Mouse (Mus musculus) liver, adult 2 months (tissue): ENCODE results near the gene Prune1. TPM values are rescaled to one million over a fixed set of nuclear protein-coding genes. Genes with fewer than 3 reads are reported as not detected.

ENCODE experiments used
- DNase-seq: peaks from one replicate; pipeline ENCODE4 v3.0.0-alpha.2; 2011; ENCODE audit warnings: low read depth, low spot score; ENCODE audit errors: extremely low read depth
- H3K27ac ChIP-seq: fragments of 200-500 bp; replicated peaks from 2 replicates; pipeline ENCODE4 v1.5.1; 2012; ENCODE audit warnings: low read depth, mild to moderate bottlenecking, control low read depth, inconsistent platforms, low read length; ENCODE audit not compliant: insufficient read depth
- H3K27me3 ChIP-seq: fragments of 200-500 bp; 2 replicates; pipeline ENCODE4 v1.6.1; 2012; ENCODE audit warnings: mild to moderate bottlenecking, moderate library complexity, low read length, inconsistent platforms; ENCODE audit not compliant: control insufficient read depth, insufficient read depth
- H3K36me3 ChIP-seq: fragments of 200-500 bp; 2 replicates; pipeline ENCODE4 v1.6.1; 2012; ENCODE audit warnings: low read length, inconsistent platforms; ENCODE audit not compliant: control insufficient read depth, insufficient read depth
- H3K4me1 ChIP-seq: fragments of 200-500 bp; 2 replicates; pipeline ENCODE4 v1.6.1; 2011; ENCODE audit warnings: low read length; ENCODE audit not compliant: control insufficient read depth, insufficient read depth
- H3K4me3 ChIP-seq: fragments of 200-500 bp; 2 replicates; pipeline ENCODE4 v1.5.1; 2011; ENCODE audit warnings: low read depth, mild to moderate bottlenecking, control low read depth, low read length, moderate library complexity; ENCODE audit not compliant: insufficient read depth
- H3K79me2 ChIP-seq: fragments of 200-500 bp; 2 replicates; pipeline ENCODE4 v1.6.1; 2012; ENCODE audit warnings: inconsistent platforms, mild to moderate bottlenecking, low read length, moderate library complexity; ENCODE audit not compliant: control insufficient read depth, insufficient read depth
- H3K9ac ChIP-seq: fragments of 200-500 bp; 2 replicates; pipeline ENCODE4 v1.6.1; 2012; ENCODE audit warnings: low read depth, mild to moderate bottlenecking, control low read depth, inconsistent platforms, low read length
- CTCF ChIP-seq: fragments of 200-500 bp; IDR thresholded peaks from 2 replicates; pipeline ENCODE4 v1.5.1; 2011; ENCODE audit warnings: low read depth, low read length, control low read depth
- POLR2A ChIP-seq: fragments of 200-500 bp; IDR thresholded peaks from 2 replicates; pipeline ENCODE4 v1.6.1; 2011; ENCODE audit warnings: low read length, control low read depth; ENCODE audit not compliant: insufficient read depth; ENCODE audit errors: extremely low read depth
- WGBS: fragments of 180-500 bp; shearing (Covaris S2); methylation state at CpG from one replicate; pipeline ENCODE4 v1.1.7; 2018; 5-methylcytosine and 5-hydroxymethylcytosine counted together
- polyA plus RNA-seq: library from polyadenylated mRNA; depleted of rRNA; stranded (reverse); fragments of >200 nt; gene quantifications from 2 replicates; pipeline ENCODE4 v1.2.3, GENCODE M21; 2012
- total RNA-seq: library from RNA; depleted of rRNA; stranded (reverse); fragments of >200 nt; gene quantifications from 2 replicates; pipeline ENCODE4 v1.2.3, GENCODE M21; 2014

The Prune1 gene
- total and polyA plus RNA-seq, 2 experiments, result 7.6 to 11.3 TPM

- H3K9ac ChIP-seq, result no peak overlapping the region
- no peaks in the 10 kb centered on the region for H3K79me2 ChIP-seq
- no peaks in the 10 kb centered on the region for H3K4me1 ChIP-seq
- no peaks in the 10 kb centered on the region for H3K27me3 ChIP-seq
- no peak overlapping the region for H3K4me3 ChIP-seq
- WGBS, result 53% methylated on average over 12 of the region's 12 CpGs
- peak; percentile 66 for DNase-seq
- TF ChIP-seq CTCF, result no peak
- no peak for TF ChIP-seq POLR2A
- H3K27ac ChIP-seq, result no peak overlapping the region
- peaks cover under 1% of the 10 kb centered on the region; the same call in 1 of the 2 replicates for H3K36me3 ChIP-seq
Observed at GRCm38 (mm10) chr3:95239971-95240370, 41.9 kb downstream of the Prune1 start.

- peaks cover 3% of the 10 kb centered on the region; the same call in 1 of the 2 replicates for H3K36me3 ChIP-seq
- no peaks in the 10 kb centered on the region for H3K4me1 ChIP-seq
- H3K27ac ChIP-seq, result no peak overlapping the region
- 70% methylated on average over 6 of the region's 6 CpGs for WGBS
- TF ChIP-seq POLR2A (no peak), CTCF (no peak)
- H3K27me3 ChIP-seq, result no peaks in the 10 kb centered on the region
- no peak for DNase-seq
- H3K9ac ChIP-seq, result no peak overlapping the region
- no peaks in the 10 kb centered on the region for H3K79me2 ChIP-seq
- H3K4me3 ChIP-seq, result no peak overlapping the region
Observed at GRCm38 (mm10) chr3:95239022-95239421, 42.9 kb downstream of the Prune1 start.

- 63% methylated on average over 8 of the region's 8 CpGs for WGBS
- Histone ChIP-seq H3K27ac (no peak overlapping the region), H3K27me3 (no peaks in the 10 kb centered on the region), H3K79me2 (no peaks in the 10 kb centered on the region), H3K4me1 (no peaks in the 10 kb centered on the region), H3K36me3 (peaks cover 9% of the 10 kb centered on the region; the same call in 1 of the 2 replicates), H3K4me3 (no peak overlapping the region), H3K9ac (no peak overlapping the region)
- TF ChIP-seq CTCF (no peak), POLR2A (no peak)
- no peak for DNase-seq
Observed at GRCm38 (mm10) chr3:95237541-95238099, 44.3 kb downstream of the Prune1 start.

GRCm38 (mm10) chr3:95235386-95236301 is 46.2 kb downstream of the Prune1 start:
- H3K4me3 ChIP-seq, result no peak overlapping the region
- H3K27ac ChIP-seq, result no peak overlapping the region
- no peak overlapping the region for H3K9ac ChIP-seq
- DNase-seq, result no peak
- H3K27me3 ChIP-seq, result no peaks in the 10 kb centered on the region
- 93% methylated on average over 23 of the region's 23 CpGs for WGBS
- TF ChIP-seq POLR2A (no peak), CTCF (no peak)
- 0 out of 2 replicates have a peak, but pooled peaks cover 3% of the 10 kb centered on the region for H3K79me2 ChIP-seq
- no peaks in the 10 kb centered on the region for H3K4me1 ChIP-seq
- H3K36me3 ChIP-seq, result peaks cover 12% of the 10 kb centered on the region; the same call in 1 of the 2 replicates

- WGBS, result 96% methylated on average over 16 of the region's 16 CpGs
- Histone ChIP-seq H3K4me3 (no peak overlapping the region), H3K27me3 (no peaks in the 10 kb centered on the region), H3K36me3 (peaks cover 12% of the 10 kb centered on the region; the same call in 1 of the 2 replicates), H3K9ac (no peak overlapping the region), H3K4me1 (no peaks in the 10 kb centered on the region; the same call in 1 of the 2 replicates), H3K79me2 (peaks cover 9% of the 10 kb centered on the region; the same call in 1 of the 2 replicates), H3K27ac (no peak overlapping the region)
- no peak for DNase-seq
- TF ChIP-seq POLR2A (no peak), CTCF (no peak)
Observed at GRCm38 (mm10) chr3:95233303-95233980, 48.4 kb downstream of the Prune1 start.
